Mouse (Mus musculus): Measurements from ENCODE around the gene Frmd8.

Frmd8 gene

DNA sequence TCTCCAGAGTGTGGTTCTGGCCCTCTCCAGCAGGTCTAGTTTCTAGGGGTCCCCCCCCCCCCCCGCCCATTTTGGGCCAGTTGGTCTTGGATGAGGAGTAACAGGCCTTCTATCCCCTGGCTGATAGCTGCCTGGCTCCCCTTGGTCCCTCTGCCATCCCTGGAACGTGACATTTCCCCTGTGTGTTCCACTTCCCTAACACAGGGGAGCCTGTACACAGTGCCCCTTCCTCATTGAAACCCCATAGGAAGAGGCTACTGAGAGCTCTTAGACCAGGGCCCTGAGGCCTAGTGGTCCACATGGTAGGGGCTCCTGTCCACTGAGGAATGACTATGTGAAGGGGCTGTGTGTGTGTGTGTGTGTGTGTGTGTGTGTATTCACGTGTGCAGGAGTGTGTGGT, 67.3 kb downstream of the Frmd8 start:
- no peak for ATAC-seq (ENCODE audit: low TSS enrichment)

DNA sequence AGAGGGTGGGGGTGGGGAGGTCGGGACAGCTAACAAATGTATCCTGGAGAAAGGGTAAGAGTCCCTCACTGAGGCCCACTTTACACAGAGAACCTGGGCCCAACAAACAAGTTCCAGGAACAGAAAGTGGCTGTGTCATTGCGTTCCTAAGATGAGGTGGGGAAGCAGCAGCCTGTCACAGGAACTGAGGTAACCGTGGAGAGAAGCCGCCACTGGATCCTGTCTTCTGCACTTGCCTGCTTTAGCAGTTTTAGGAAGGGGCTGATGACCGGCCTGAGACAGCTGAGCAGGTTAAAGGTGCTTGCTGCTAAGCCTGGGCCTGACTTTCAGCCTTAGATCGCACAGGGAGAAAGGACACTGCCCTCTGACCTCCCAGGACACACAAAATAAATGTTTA, 68.3 kb downstream of the Frmd8 start:
- ATAC-seq (ENCODE audit: low TSS enrichment): no peak

DNA sequence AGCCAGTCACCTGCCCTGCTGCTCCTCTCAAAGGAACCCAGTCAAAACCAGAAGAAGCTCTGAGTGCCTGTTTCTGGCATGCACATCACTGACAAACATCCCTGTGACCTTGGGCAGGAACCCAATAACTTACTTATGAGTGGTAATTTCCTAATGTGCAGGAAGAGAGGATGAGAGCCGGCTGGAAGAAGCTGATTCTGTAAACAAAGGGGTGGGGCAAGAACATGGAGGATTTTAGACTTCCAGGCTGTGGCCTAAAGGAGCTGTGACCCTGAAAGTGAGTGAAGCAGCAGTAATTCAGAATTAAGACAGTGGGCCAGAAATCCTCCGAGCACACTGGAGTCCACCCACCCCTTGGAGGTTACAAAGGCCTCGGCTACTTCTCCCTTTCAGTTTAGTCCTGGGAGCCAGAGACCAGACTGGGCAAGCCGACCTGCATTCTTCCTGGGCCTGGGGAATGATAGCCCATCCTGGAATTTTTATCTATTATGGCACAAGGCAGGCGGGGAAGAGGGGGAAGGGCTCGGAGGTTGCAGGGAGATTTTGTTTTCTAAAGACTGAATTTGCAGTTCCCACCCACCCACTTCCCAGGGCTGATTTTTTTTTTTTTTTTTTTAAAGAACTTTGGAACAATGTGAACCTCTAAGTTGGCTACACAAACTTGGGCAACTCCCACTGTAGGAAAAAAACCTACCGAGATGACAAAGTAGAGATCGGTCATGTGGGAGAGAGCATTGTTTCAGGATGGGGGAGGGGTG, 68.8 kb downstream of the Frmd8 start:
- ATAC-seq (ENCODE audit: low TSS enrichment): no peak

DNA sequence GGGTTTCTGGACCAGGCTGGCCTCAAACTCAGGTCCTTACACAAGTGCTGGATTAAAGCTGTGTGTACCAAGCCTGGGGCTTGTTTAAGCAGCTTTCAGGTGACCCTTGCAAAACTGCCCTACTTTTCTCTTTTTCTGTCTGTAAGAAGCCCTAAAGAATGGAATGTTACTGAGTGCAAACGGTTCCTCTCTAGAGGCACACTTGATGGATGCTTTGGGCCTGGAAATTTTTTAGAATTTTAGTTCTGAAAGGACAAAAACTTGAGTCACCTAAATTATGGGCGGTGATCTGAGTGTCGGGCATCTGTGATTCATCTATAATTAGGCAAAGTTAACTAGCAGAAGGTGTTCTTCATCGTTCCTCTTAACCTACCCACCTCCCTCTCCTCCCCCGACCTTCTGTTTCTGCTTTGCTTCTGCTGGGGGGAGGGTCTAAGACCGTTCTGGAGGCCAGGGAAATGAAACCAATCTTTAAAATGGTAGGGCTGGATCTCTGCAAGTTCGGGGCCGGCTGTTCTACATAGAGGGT, 70.6 kb downstream of the Frmd8 start:
- peak; percentile 30 for ATAC-seq (ENCODE audit: low TSS enrichment)

DNA sequence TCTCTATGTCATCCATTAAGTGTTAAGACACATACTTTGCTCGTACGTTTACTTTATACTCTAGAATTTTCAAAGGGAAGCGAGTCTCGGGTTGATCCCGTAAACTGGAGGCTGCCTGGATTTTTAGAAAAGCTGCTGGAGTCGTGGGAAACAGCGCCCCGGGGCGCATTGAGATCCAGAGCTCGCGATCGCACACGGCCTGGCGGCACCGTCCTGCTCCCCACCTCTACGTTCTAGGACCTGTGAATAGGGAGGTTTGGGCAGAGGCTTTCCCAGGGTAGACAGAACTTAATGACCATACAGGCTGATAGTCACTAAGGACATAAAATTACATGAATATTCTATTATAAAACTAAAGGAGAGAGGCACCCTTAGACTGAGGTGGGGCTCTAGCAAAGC, 71.2 kb downstream of the Frmd8 start:
- ATAC-seq (ENCODE audit: low TSS enrichment): no peak

DNA sequence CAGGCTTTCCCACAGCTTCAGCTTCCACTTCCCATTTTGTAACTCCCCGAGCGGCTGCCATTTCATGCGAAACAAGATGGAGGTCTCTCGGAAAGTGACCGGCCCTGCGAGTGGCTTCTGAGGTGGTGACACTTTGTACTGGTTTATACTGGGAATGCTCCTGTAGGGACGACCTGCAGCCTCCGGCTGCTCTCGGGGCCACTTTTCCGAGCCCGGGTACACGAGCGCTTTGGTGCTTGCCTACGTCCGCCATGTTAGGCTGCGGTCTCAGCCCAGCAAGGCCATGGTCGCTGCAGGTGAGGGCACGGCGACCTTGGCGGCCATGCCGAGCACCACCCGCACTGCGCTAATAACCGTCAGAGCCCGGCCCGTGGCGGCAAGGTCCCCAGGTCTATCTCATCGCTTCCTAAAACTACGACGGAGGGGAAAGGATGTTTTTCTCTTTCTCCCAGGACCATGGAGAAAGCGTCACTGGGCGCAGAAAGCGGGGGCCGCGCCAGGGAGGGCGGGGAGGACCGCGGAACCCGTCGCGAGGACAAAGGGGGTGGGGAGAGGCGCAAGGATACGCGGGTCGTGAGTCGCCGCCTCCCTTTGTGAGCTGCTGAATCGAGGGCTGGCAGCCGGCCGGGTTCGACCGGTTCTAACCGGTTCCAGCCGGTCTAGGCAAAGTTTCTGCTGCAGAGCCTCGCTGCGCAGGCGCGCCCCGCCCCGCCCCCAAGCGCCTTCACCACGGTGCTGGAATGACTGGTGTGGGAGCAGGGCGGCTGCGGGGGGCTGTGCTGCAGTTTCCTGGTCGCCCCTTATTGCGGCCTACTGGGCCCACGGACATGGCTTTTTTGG, 71.8 kb downstream of the Frmd8 start:
- peak; percentile 58 for ATAC-seq (ENCODE audit: low TSS enrichment)

DNA sequence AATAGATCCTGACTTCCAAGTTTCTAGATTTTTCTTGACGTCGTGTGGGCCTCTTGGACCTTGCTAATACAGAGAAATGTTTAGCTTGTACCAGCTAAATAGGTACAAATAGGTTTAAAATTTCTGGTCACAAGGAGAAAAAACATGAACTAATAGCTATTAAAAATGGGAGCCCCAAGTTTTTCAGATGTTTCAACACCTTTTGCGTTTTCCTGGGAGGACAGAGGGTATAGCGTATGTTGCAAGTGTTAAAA, 72.4 kb downstream of the Frmd8 start:
- no peak for ATAC-seq (ENCODE audit: low TSS enrichment)

DNA sequence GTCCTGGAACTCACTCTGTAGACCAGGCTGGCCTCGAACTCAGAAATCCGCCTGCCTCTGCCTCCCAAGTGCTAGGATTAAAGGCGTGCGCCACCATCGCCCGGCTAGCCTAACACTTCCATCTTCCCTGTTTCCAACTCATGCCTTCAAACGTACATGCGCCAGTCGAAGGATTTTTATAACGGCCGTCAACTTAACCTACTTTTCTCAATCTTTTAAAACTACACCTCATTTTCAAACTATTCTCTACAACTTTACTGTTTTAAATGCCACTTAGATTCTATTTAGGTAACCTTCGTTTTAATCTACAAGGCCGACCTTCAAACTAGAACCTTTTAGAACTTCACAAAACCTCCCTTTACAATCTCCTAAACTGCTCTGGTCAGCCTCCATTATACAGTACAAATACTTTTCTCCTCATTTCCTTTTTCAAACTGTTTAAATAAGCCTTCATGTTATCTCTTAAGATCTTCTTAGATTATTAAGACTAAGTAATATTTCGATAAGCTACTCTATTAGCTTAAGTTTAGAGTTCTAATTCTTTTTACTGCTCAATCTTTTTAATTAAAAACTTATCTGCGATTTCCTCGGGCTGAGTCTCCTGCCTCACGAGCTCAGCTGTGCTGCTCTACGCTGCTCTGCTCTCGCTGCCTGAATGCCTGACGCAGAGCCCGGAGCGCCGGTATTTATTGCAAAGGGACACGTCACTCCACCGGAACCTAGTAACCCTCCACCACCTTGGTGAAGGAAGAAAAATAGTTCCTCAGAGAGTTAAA, 72.9 kb downstream of the Frmd8 start:
- peak; percentile 14 for ATAC-seq (ENCODE audit: low TSS enrichment)

DNA sequence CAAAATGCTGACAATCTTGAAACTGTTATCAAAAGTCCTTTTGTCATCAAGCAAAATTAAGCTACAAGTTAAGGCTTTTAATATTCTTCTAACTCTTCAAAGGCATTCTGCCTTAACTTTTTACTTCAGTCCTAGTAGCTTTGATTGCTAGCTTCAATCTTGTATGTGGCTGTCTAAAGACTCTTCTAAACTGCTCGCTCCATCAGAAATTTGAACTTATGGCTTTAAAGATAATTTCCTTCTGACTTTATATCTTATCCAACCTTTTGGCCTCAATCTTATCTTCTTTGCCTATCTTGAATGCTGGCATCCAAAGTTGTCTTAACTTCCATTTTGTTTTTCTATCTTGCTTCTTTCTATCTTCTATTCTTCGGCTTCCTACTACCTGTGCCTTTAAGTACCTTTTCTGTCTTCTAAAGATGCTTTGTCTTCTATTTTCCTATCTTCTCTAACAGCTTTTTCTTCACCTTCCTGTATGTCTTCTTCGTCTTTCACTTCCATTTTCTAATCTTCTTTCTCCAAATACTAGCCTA, 73.6 kb downstream of the Frmd8 start:
- no peak for ATAC-seq (ENCODE audit: low TSS enrichment)

DNA sequence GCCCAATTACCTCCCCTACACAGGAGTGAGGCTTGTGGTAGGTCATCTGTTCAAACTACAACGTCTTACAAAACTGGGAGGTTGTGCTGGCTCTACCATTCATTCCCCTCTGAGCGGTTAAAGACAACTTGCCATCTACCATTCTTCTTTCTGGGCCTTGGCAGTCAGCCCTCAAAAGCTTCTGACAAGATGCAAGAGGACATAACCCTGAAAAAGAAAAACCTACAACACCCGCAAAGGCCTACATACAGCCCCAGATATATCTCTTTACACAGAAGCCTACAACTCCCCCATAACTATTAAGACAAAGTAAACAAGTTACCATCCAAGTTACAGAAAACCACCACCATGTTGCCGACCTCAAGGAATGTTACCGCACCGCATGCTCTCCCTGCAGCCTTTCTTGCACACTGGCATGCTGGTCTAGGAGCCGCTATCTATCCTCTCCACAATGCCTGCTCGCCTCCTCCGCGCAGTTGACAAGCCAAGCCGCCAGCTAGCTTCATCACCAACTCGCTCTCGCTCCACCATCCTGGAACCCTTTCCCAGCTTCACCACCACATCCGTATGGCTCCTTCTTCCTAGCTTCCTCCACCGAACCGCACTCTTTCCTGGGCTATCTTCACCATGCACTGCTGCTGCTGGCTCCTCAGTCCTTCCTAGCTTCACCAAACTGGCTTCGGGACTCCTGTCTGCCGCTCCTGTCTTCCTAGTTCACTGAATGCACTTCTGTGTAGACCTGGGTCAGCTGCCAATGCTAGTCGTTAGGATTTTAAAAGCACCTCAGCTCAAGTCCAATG, 74.2 kb downstream of the Frmd8 start:
- ATAC-seq (ENCODE audit: low TSS enrichment): no peak

DNA sequence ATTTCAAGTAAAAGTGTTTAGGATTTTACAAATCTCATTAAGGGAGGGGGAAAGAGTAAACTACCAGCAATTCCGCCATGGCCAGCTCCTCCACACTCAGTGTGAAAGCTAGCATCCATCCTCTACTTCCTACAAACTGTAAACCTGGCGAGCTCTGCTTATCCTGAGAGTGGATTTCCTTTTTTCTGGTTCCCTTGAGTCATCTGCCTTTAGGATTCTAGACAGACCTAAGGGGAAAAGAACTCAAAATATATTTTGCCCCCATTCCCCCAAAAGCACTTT, 74.8 kb downstream of the Frmd8 start:
- no peak for ATAC-seq (ENCODE audit: low TSS enrichment)
